Mouse (Mus musculus): Measurements from ENCODE around the gene Coro2b. TPM values are rescaled to one million over a fixed set of nuclear protein-coding genes. Genes with fewer than 3 reads are reported as not detected.

The Coro2b gene
- polyA plus RNA-seq, 2 experiments, result 10.3 to 20.8 TPM

DNA sequence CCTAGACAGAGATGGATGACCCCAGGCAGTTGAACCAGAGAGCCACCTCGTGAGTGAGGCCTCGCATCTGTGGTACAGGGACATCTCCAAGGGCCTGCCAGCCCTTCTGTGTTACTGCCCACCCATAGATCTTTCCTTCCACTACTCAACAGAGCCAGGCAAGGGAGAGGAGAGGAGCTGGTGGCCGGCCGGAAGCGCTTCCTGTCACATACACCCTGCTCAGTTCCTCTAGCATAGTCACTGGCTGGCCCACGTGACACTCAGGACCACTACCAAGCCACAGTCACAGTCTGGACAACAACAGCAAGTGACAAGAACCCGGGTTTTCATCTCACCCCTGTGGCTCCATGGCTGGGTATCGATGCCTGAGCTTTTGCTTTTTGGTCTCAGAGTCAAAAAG is 70.8 kb downstream of the Coro2b start:
- Histone ChIP-seq H3K9me3 (ENCODE audit: control insufficient read depth, low read length) (no peaks in the 10 kb centered on the region), H3K9ac (ENCODE audit: low read depth, low read length, severe bottlenecking) (no peak overlapping the region), H3K4me2 (replicated peaks; ENCODE audit: low read depth, low read length, severe bottlenecking) (no peak overlapping the region), H3K27me3 (ENCODE audit: control insufficient read depth, insufficient read depth, low read length) (no peaks in the 10 kb centered on the region), H3K27ac (replicated peaks; ENCODE audit: low read depth, low read length) (no peak overlapping the region), H3K4me3 (replicated peaks; ENCODE audit: low read length) (no peak overlapping the region), H3K4me1 (ENCODE audit: control insufficient read depth, insufficient read depth, low read length) (no peaks in the 10 kb centered on the region), H3K36me3 (ENCODE audit: control insufficient read depth, insufficient read depth, low read length) (no peaks in the 10 kb centered on the region)
- whole genome bisulfite sequencing, result 78% methylated on average over 7 of the region's 8 CpGs
- no peak for TF ChIP-seq POLR2A (IDR thresholded peaks at IDR 0.05; ENCODE audit: borderline replicate concordance, extremely low read depth, insufficient read depth, insufficient read length)
- ATAC-seq (ENCODE audit: low FRiP score, low read depth) (no peak), DNase-seq (ENCODE audit: low spot score) (no peak)

DNA sequence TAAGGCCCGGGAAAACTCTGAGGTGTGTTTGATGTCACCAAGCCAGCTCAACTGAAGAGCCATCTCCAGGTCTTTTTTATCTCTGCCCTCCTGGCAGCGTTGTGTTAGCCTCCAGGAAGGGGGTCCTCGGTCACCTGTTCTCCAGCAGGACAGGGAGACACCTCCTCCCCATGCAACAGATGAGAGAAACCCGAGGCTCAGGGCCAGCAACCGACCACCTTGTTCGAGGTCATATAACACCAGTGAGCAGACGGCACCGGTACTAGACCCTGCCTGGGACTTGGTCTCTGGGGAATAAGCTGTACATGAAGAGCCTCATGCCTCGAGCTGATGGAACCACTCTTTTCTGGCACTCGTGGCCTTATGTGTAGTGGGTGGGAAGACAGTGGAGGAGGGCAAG is 72.1 kb downstream of the Coro2b start:
- Histone ChIP-seq H3K36me3 (ENCODE audit: control insufficient read depth, insufficient read depth, low read length) (no peaks in the 10 kb centered on the region), H3K27me3 (ENCODE audit: control insufficient read depth, insufficient read depth, low read length) (no peaks in the 10 kb centered on the region), H3K4me2 (replicated peaks; ENCODE audit: low read depth, low read length, severe bottlenecking) (no peak overlapping the region), H3K27ac (replicated peaks; ENCODE audit: low read depth, low read length) (no peak overlapping the region), H3K9ac (ENCODE audit: low read depth, low read length, severe bottlenecking) (no peak overlapping the region), H3K4me1 (ENCODE audit: control insufficient read depth, insufficient read depth, low read length) (no peaks in the 10 kb centered on the region), H3K9me3 (ENCODE audit: control insufficient read depth, low read length) (no peaks in the 10 kb centered on the region), H3K4me3 (replicated peaks; ENCODE audit: low read length) (no peak overlapping the region)
- DNase-seq (ENCODE audit: low spot score) (no peak), ATAC-seq (ENCODE audit: low FRiP score, low read depth) (no peak)
- WGBS, result 64% methylated on average over 10 of the region's 10 CpGs
- no peak for TF ChIP-seq POLR2A (IDR thresholded peaks at IDR 0.05; ENCODE audit: borderline replicate concordance, extremely low read depth, insufficient read depth, insufficient read length)

DNA sequence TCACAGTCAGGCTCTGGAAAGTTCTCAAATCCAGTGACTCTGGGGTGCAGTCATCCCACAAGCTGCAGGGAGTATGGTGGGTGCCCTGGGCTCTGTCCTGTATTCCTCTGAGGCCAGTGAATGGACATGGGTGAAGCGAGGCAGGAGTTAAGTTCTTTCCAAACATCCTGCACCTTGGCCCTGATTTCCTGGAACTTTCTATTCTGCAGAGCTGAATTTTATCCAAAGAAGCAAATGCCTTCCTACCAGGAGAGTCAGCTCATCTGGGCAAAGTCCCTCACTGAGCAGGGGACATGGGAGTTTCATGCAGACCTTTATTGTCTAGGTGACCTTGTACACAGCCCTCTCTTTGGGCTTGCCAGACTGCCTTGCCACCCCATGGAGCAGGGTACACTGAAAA is 75.1 kb downstream of the Coro2b start:
- no peaks in the 10 kb centered on the region for H3K36me3 ChIP-seq (ENCODE audit: control insufficient read depth, insufficient read depth, low read length)
- no peak overlapping the region for H3K4me2 ChIP-seq (replicated peaks; ENCODE audit: low read depth, low read length, severe bottlenecking)
- H3K4me3 ChIP-seq (replicated peaks; ENCODE audit: low read length), result no peak overlapping the region
- 0 out of 2 replicates have a peak, but pooled peaks cover 3% of the 10 kb centered on the region for H3K4me1 ChIP-seq (ENCODE audit: control insufficient read depth, insufficient read depth, low read length)
- no peaks in the 10 kb centered on the region for H3K27me3 ChIP-seq (ENCODE audit: control insufficient read depth, insufficient read depth, low read length)
- no peak for TF ChIP-seq POLR2A (IDR thresholded peaks at IDR 0.05; ENCODE audit: borderline replicate concordance, extremely low read depth, insufficient read depth, insufficient read length)
- ATAC-seq (ENCODE audit: low FRiP score, low read depth), result no peak
- no peak overlapping the region for H3K27ac ChIP-seq (replicated peaks; ENCODE audit: low read depth, low read length)
- WGBS, result 85% methylated on average over 1 of the region's 1 CpGs
- no peak overlapping the region for H3K9ac ChIP-seq (ENCODE audit: low read depth, low read length, severe bottlenecking)
- H3K9me3 ChIP-seq (ENCODE audit: control insufficient read depth, low read length), result no peaks in the 10 kb centered on the region
- DNase-seq (ENCODE audit: low spot score), result no peak

DNA sequence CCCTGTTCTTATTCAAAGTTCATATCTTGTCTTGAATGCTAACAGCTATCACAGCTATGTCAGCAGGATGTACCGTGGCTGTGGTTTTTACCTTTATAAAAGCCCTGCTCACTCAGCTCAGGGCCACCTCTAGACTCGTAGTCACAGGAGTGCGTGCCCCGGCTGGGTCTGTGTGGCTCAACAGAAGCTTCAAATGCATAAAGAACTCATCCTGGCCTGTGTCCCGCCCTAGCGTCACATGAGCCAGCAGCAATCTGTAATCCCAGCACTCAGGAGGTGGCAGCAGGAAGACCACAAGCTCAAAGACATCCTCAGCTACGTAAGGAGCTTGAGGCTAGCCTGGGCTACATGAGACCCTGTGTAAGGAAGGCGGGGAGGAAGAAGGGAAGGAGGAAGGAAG is 75.7 kb downstream of the Coro2b start:
- H3K9me3 ChIP-seq (ENCODE audit: control insufficient read depth, low read length), result no peaks in the 10 kb centered on the region
- no peaks in the 10 kb centered on the region for H3K36me3 ChIP-seq (ENCODE audit: control insufficient read depth, insufficient read depth, low read length)
- peaks cover 4% of the 10 kb centered on the region for H3K4me1 ChIP-seq (ENCODE audit: control insufficient read depth, insufficient read depth, low read length)
- DNase-seq (ENCODE audit: low spot score), result no peak
- TF ChIP-seq POLR2A (IDR thresholded peaks at IDR 0.05; ENCODE audit: borderline replicate concordance, extremely low read depth, insufficient read depth, insufficient read length), result no peak
- no peak overlapping the region for H3K9ac ChIP-seq (ENCODE audit: low read depth, low read length, severe bottlenecking)
- no peak overlapping the region for H3K27ac ChIP-seq (replicated peaks; ENCODE audit: low read depth, low read length)
- H3K4me3 ChIP-seq (replicated peaks; ENCODE audit: low read length), result no peak overlapping the region
- H3K4me2 ChIP-seq (replicated peaks; ENCODE audit: low read depth, low read length, severe bottlenecking), result no peak overlapping the region
- H3K27me3 ChIP-seq (ENCODE audit: control insufficient read depth, insufficient read depth, low read length), result no peaks in the 10 kb centered on the region
- no peak for ATAC-seq (ENCODE audit: low FRiP score, low read depth)
- 81% methylated on average over 8 of the region's 8 CpGs for WGBS

DNA sequence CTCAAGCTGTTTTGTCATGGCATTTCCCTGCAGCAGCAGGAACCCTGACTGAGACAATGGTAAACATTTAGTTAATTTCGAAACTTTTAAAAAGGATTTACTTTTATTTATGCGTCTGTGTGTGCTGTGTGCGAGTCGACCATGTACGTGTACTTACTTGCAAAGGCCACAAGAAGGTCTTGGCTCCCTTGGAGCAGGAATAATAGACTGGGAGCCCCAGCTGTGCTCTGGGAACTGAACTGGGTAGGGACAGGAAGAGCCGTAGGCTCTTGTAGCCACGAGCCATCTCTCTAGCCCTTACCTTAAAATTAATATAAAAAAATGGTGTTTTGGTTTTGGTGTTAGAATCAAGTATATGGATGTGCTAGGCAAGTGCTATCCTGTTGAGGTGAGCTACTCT is 76.8 kb downstream of the Coro2b start:
- no peak overlapping the region for H3K4me2 ChIP-seq (replicated peaks; ENCODE audit: low read depth, low read length, severe bottlenecking)
- WGBS, result 84% methylated on average over 7 of the region's 7 CpGs

DNA sequence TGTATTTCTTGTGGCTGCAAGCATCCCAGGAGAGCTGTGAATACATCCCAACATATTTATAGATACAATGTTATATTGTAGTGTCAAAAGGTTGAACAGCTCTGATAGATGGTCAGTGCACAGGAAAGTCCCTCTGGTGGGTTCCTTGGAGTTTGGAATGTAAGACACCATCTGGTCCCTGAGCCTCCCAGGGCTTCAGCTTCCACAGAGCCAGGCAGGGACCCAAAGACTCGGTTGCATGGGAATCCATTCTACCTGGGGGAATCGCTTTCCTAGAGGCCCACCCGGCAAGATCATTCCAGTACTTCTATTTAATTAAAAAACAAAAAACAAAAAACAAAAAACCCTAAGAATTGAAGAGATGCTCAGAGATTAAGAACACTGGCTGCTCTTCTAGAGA is 78.4 kb downstream of the Coro2b start:
- H3K27me3 ChIP-seq (ENCODE audit: control insufficient read depth, insufficient read depth, low read length), result no peaks in the 10 kb centered on the region
- H3K9ac ChIP-seq (ENCODE audit: low read depth, low read length, severe bottlenecking), result no peak overlapping the region
- no peak for TF ChIP-seq POLR2A (IDR thresholded peaks at IDR 0.05; ENCODE audit: borderline replicate concordance, extremely low read depth, insufficient read depth, insufficient read length)
- H3K4me2 ChIP-seq (replicated peaks; ENCODE audit: low read depth, low read length, severe bottlenecking), result no peak overlapping the region
- WGBS, result 73% methylated on average over 3 of the region's 3 CpGs
- no peak overlapping the region for H3K4me3 ChIP-seq (replicated peaks; ENCODE audit: low read length)
- H3K9me3 ChIP-seq (ENCODE audit: control insufficient read depth, low read length), result no peaks in the 10 kb centered on the region
- peaks cover 16% of the 10 kb centered on the region for H3K4me1 ChIP-seq (ENCODE audit: control insufficient read depth, insufficient read depth, low read length)
- H3K27ac ChIP-seq (replicated peaks; ENCODE audit: low read depth, low read length), result no peak overlapping the region
- ATAC-seq (ENCODE audit: low FRiP score, low read depth) (no peak), DNase-seq (ENCODE audit: low spot score) (no peak)
- H3K36me3 ChIP-seq (ENCODE audit: control insufficient read depth, insufficient read depth, low read length), result no peaks in the 10 kb centered on the region

More for the DNA sequence above, 76.8 kb downstream of the Coro2b start:
- ATAC-seq (ENCODE audit: low FRiP score, low read depth) (no peak), DNase-seq (ENCODE audit: low spot score) (no peak)
- TF ChIP-seq POLR2A (IDR thresholded peaks at IDR 0.05; ENCODE audit: borderline replicate concordance, extremely low read depth, insufficient read depth, insufficient read length), result no peak
- Histone ChIP-seq H3K9ac (ENCODE audit: low read depth, low read length, severe bottlenecking) (no peak overlapping the region), H3K4me3 (replicated peaks; ENCODE audit: low read length) (no peak overlapping the region), H3K4me1 (ENCODE audit: control insufficient read depth, insufficient read depth, low read length) (peaks cover 13% of the 10 kb centered on the region), H3K27me3 (ENCODE audit: control insufficient read depth, insufficient read depth, low read length) (no peaks in the 10 kb centered on the region), H3K27ac (replicated peaks; ENCODE audit: low read depth, low read length) (no peak overlapping the region), H3K36me3 (ENCODE audit: control insufficient read depth, insufficient read depth, low read length) (no peaks in the 10 kb centered on the region), H3K9me3 (ENCODE audit: control insufficient read depth, low read length) (no peaks in the 10 kb centered on the region)

All from limb, embryonic 14.5 days (tissue).